Mouse (Mus musculus): ENCODE measurements around the gene Smim24. TPM values are rescaled to one million over a fixed set of nuclear protein-coding genes. Genes with fewer than 3 reads are reported as not detected.
A peak's percentile ranks its signal among the peaks of the same experiment; 100 is the strongest.

Smim24 gene
- polyA plus RNA-seq, 1 experiment from 2014 or later, result 4.2 TPM

- peak overlapping the region; percentile 88 for H3K27ac ChIP-seq (ENCODE audit: low read depth, low read length)
- ATAC-seq (replicated peaks; ENCODE audit: insufficient number of reproducible peaks, low FRiP score, low TSS enrichment), result 0 out of 2 replicates have a peak, but pooled peaks have one; percentile 10
- peaks cover 13% of the 10 kb centered on the region; the same call in 1 of the 2 replicates for H3K36me3 ChIP-seq (ENCODE audit: control insufficient read depth, insufficient read depth, low read length)
- WGBS (ENCODE audit: insufficient replicate concordance), result 17% methylated on average over 10 of the region's 10 CpGs
- no peak overlapping the region for H3K4me3 ChIP-seq (ENCODE audit: low read depth, low read length)
- H3K4me1 ChIP-seq (ENCODE audit: control insufficient read depth, insufficient read depth, low read length), result peaks cover 36% of the 10 kb centered on the region
- no peaks in the 10 kb centered on the region for H3K9me3 ChIP-seq (replicated peaks; ENCODE audit: control insufficient read depth, low read length)
- H3K9ac ChIP-seq (ENCODE audit: low read depth, low read length), result no peak overlapping the region; the same call in 1 of the 2 replicates
- H3K4me2 ChIP-seq, result peak overlapping the region; percentile 49; the same call in 1 of the 2 replicates
- peaks cover 21% of the 10 kb centered on the region for H3K27me3 ChIP-seq (ENCODE audit: control insufficient read depth, insufficient read depth, low read length)
These were observed 8.3 kb downstream of the Smim24 start for GRCm38 (mm10) chr10:81401205-81401520.

GRCm38 (mm10) chr10:81401521-81402226 lies 8.8 kb downstream of the Smim24 start:
- Histone ChIP-seq H3K4me1 (ENCODE audit: control insufficient read depth, insufficient read depth, low read length) (peaks cover 41% of the 10 kb centered on the region), H3K36me3 (ENCODE audit: control insufficient read depth, insufficient read depth, low read length) (peaks cover 13% of the 10 kb centered on the region; the same call in 1 of the 2 replicates)

GRCm38 (mm10) chr10:81402227-81402765 lies 9.4 kb downstream of the Smim24 start:
- peak overlapping the region; percentile 66 for H3K9ac ChIP-seq (ENCODE audit: low read depth, low read length)
- peaks cover 47% of the 10 kb centered on the region for H3K4me1 ChIP-seq (ENCODE audit: control insufficient read depth, insufficient read depth, low read length)
- H3K36me3 ChIP-seq (ENCODE audit: control insufficient read depth, insufficient read depth, low read length), result peaks cover 13% of the 10 kb centered on the region; the same call in 1 of the 2 replicates
- no peaks in the 10 kb centered on the region for H3K9me3 ChIP-seq (replicated peaks; ENCODE audit: control insufficient read depth, low read length)
- 20% methylated on average over 7 of the region's 7 CpGs for WGBS (ENCODE audit: insufficient replicate concordance)
- ATAC-seq (replicated peaks; ENCODE audit: insufficient number of reproducible peaks, low FRiP score, low TSS enrichment), result peak; percentile 6; the same call in 1 of the 2 replicates
- peak overlapping the region; percentile 8; the same call in 1 of the 2 replicates for H3K4me3 ChIP-seq (ENCODE audit: low read depth, low read length)
- peak overlapping the region; percentile 49 for H3K4me2 ChIP-seq
- H3K27ac ChIP-seq (ENCODE audit: low read depth, low read length), result peak overlapping the region; percentile 88
- peaks cover 21% of the 10 kb centered on the region for H3K27me3 ChIP-seq (ENCODE audit: control insufficient read depth, insufficient read depth, low read length)

More at GRCm38 (mm10) chr10:81401521-81402226, 8.8 kb downstream of the Smim24 start:
- Histone ChIP-seq H3K9me3 (replicated peaks; ENCODE audit: control insufficient read depth, low read length) (no peaks in the 10 kb centered on the region), H3K4me2 (peak overlapping the region; percentile 49), H3K27me3 (ENCODE audit: control insufficient read depth, insufficient read depth, low read length) (peaks cover 21% of the 10 kb centered on the region), H3K27ac (ENCODE audit: low read depth, low read length) (peak overlapping the region; percentile 88), H3K9ac (ENCODE audit: low read depth, low read length) (peak overlapping the region; percentile 66), H3K4me3 (ENCODE audit: low read depth, low read length) (peak overlapping the region; percentile 8; the same call in 1 of the 2 replicates)
- WGBS (ENCODE audit: insufficient replicate concordance), result 6% methylated on average over 18 of the region's 18 CpGs
- ATAC-seq (replicated peaks; ENCODE audit: insufficient number of reproducible peaks, low FRiP score, low TSS enrichment), result peak; percentile 73

- peaks cover 59% of the 10 kb centered on the region for H3K4me1 ChIP-seq (ENCODE audit: control insufficient read depth, insufficient read depth, low read length)
- peak overlapping the region; percentile 88 for H3K27ac ChIP-seq (ENCODE audit: low read depth, low read length)
- H3K36me3 ChIP-seq (ENCODE audit: control insufficient read depth, insufficient read depth, low read length), result peaks cover 13% of the 10 kb centered on the region; the same call in 1 of the 2 replicates
- H3K27me3 ChIP-seq (ENCODE audit: control insufficient read depth, insufficient read depth, low read length), result peaks cover 21% of the 10 kb centered on the region
- no peak for ATAC-seq (replicated peaks; ENCODE audit: insufficient number of reproducible peaks, low FRiP score, low TSS enrichment)
- H3K4me2 ChIP-seq, result no peak overlapping the region
- no peak overlapping the region for H3K4me3 ChIP-seq (ENCODE audit: low read depth, low read length)
- H3K9ac ChIP-seq (ENCODE audit: low read depth, low read length), result no peak overlapping the region
- H3K9me3 ChIP-seq (replicated peaks; ENCODE audit: control insufficient read depth, low read length), result no peaks in the 10 kb centered on the region
- 60% methylated on average over 10 of the region's 10 CpGs for WGBS (ENCODE audit: insufficient replicate concordance)
These were observed 10.7 kb downstream of the Smim24 start for GRCm38 (mm10) chr10:81403511-81403910.

GRCm38 (mm10) chr10:81404082-81404481 lies 11.2 kb downstream of the Smim24 start:
- Histone ChIP-seq H3K36me3 (ENCODE audit: control insufficient read depth, insufficient read depth, low read length) (peaks cover 13% of the 10 kb centered on the region; the same call in 1 of the 2 replicates), H3K9me3 (replicated peaks; ENCODE audit: control insufficient read depth, low read length) (no peaks in the 10 kb centered on the region), H3K4me1 (ENCODE audit: control insufficient read depth, insufficient read depth, low read length) (peaks cover 65% of the 10 kb centered on the region), H3K4me3 (ENCODE audit: low read depth, low read length) (no peak overlapping the region), H3K27ac (ENCODE audit: low read depth, low read length) (peak overlapping the region; percentile 29; the same call in 1 of the 2 replicates), H3K4me2 (no peak overlapping the region), H3K27me3 (ENCODE audit: control insufficient read depth, insufficient read depth, low read length) (peaks cover 21% of the 10 kb centered on the region), H3K9ac (ENCODE audit: low read depth, low read length) (no peak overlapping the region)
- WGBS (ENCODE audit: insufficient replicate concordance), result 18% methylated on average over 9 of the region's 9 CpGs
- ATAC-seq (replicated peaks; ENCODE audit: insufficient number of reproducible peaks, low FRiP score, low TSS enrichment), result no peak

GRCm38 (mm10) chr10:81404720-81405119 lies 11.9 kb downstream of the Smim24 start:
- Histone ChIP-seq H3K36me3 (ENCODE audit: control insufficient read depth, insufficient read depth, low read length) (peaks cover 11% of the 10 kb centered on the region; the same call in 1 of the 2 replicates), H3K4me1 (ENCODE audit: control insufficient read depth, insufficient read depth, low read length) (peaks cover 72% of the 10 kb centered on the region), H3K4me3 (ENCODE audit: low read depth, low read length) (no peak overlapping the region), H3K27me3 (ENCODE audit: control insufficient read depth, insufficient read depth, low read length) (peaks cover 21% of the 10 kb centered on the region), H3K9ac (ENCODE audit: low read depth, low read length) (no peak overlapping the region), H3K27ac (ENCODE audit: low read depth, low read length) (peak overlapping the region; percentile 29; the same call in 1 of the 2 replicates), H3K9me3 (replicated peaks; ENCODE audit: control insufficient read depth, low read length) (no peaks in the 10 kb centered on the region), H3K4me2 (0 out of 2 replicates have a peak overlapping the region, but pooled peaks have one; percentile 1)
- 58% methylated on average over 18 of the region's 18 CpGs for WGBS (ENCODE audit: insufficient replicate concordance)
- no peak for ATAC-seq (replicated peaks; ENCODE audit: insufficient number of reproducible peaks, low FRiP score, low TSS enrichment)

GRCm38 (mm10) chr10:81405588-81406201 lies 12.8 kb downstream of the Smim24 start:
- H3K9ac ChIP-seq (ENCODE audit: low read depth, low read length), result no peak overlapping the region
- H3K4me1 ChIP-seq (ENCODE audit: control insufficient read depth, insufficient read depth, low read length), result peaks cover 81% of the 10 kb centered on the region
- peaks cover 14% of the 10 kb centered on the region for H3K27me3 ChIP-seq (ENCODE audit: control insufficient read depth, insufficient read depth, low read length)
- peaks cover 5% of the 10 kb centered on the region; the same call in 1 of the 2 replicates for H3K36me3 ChIP-seq (ENCODE audit: control insufficient read depth, insufficient read depth, low read length)
- H3K4me3 ChIP-seq (ENCODE audit: low read depth, low read length), result peak overlapping the region; percentile 36; the same call in 1 of the 2 replicates
- no peak for ATAC-seq (replicated peaks; ENCODE audit: insufficient number of reproducible peaks, low FRiP score, low TSS enrichment)
- 39% methylated on average over 13 of the region's 13 CpGs for WGBS (ENCODE audit: insufficient replicate concordance)
- no peaks in the 10 kb centered on the region for H3K9me3 ChIP-seq (replicated peaks; ENCODE audit: control insufficient read depth, low read length)
- no peak overlapping the region for H3K27ac ChIP-seq (ENCODE audit: low read depth, low read length)
- H3K4me2 ChIP-seq, result peak overlapping the region; percentile 41
